Mouse (Mus musculus) myocyte (in vitro differentiated cells): ENCODE results near the gene Edil3. TPM values are rescaled to one million over a fixed set of nuclear protein-coding genes. Genes with fewer than 3 reads are reported as not detected.

Experiments
- H3K27me3 ChIP-seq: one replicate; pipeline ENCODE4 v1.6.1; 2011; ENCODE audit not compliant: control insufficient read depth, insufficient read depth, insufficient read length
- H3K36me3 ChIP-seq: one replicate; pipeline ENCODE4 v1.6.1; 2011; ENCODE audit not compliant: control insufficient read depth, insufficient read depth
- H3K4me2 ChIP-seq: one replicate; pipeline ENCODE4 v1.6.1; 2011; ENCODE audit warnings: low read depth, control low read depth
- H3K4me3 ChIP-seq: one replicate; pipeline ENCODE4 v1.5.1; 2011; ENCODE audit warnings: mild to moderate bottlenecking, control low read depth, moderate library complexity
- H3K79me2 ChIP-seq: one replicate; pipeline ENCODE4 v1.6.1; 2011; ENCODE audit not compliant: control insufficient read depth, insufficient read depth
- H3ac ChIP-seq: one replicate; pipeline ENCODE4 v1.6.1; 2011; ENCODE audit not compliant: control insufficient read depth, insufficient read length
- CEBPB ChIP-seq: IDR thresholded peaks from 2 replicates; pipeline ENCODE4 v1.6.1; 2011; ENCODE audit warnings: mild to moderate bottlenecking, moderate library complexity; ENCODE audit not compliant: poor library complexity, insufficient read depth, severe bottlenecking
- E2F4 ChIP-seq: IDR thresholded peaks from one replicate; pipeline ENCODE4 v1.6.1; 2011; ENCODE audit warnings: mild to moderate bottlenecking, control low read depth, moderate library complexity; ENCODE audit not compliant: insufficient read depth
- MAX ChIP-seq: IDR thresholded peaks from one replicate; pipeline ENCODE4 v1.6.1; 2011; ENCODE audit warnings: low read depth, mild to moderate bottlenecking, control low read depth
- MYOD1 ChIP-seq, 3 experiments: IDR thresholded peaks; one replicate each; pipeline ENCODE4 v1.6.1; 2011; ENCODE audit warnings: control low read depth in 2 of 3, low read depth in 2 of 3, mild to moderate bottlenecking in 2 of 3, moderate library complexity in 1 of 3; ENCODE audit not compliant: insufficient read length in 2 of 3, control insufficient read depth in 1 of 3
- MYOG ChIP-seq, 3 experiments: IDR thresholded peaks; one replicate each; pipeline ENCODE4 v1.6.1; 2011; ENCODE audit warnings: control low read depth in 2 of 3, low read depth in 2 of 3, mild to moderate bottlenecking in 2 of 3; ENCODE audit not compliant: insufficient read length in 2 of 3, control insufficient read depth in 1 of 3, insufficient read depth in 1 of 3
- POLR2A ChIP-seq: IDR thresholded peaks from one replicate; pipeline ENCODE4 v1.6.1; 2011; ENCODE audit warnings: low read depth, mild to moderate bottlenecking, control low read depth, moderate library complexity; ENCODE audit not compliant: insufficient read length
- POLR2AphosphoS2 ChIP-seq: IDR thresholded peaks from one replicate; pipeline ENCODE4 v1.6.1; 2011; ENCODE audit warnings: low read depth, control low read depth; ENCODE audit not compliant: insufficient read length
- REST ChIP-seq: IDR thresholded peaks from one replicate; pipeline ENCODE4 v1.6.1; 2011; ENCODE audit warnings: mild to moderate bottlenecking, control low read depth, moderate library complexity; ENCODE audit not compliant: insufficient read depth, insufficient read length
- SRF ChIP-seq: IDR thresholded peaks from one replicate; pipeline ENCODE4 v1.6.1; 2011; ENCODE audit warnings: low read depth; ENCODE audit not compliant: control insufficient read depth, insufficient read length
- TCF12 ChIP-seq: IDR thresholded peaks from one replicate; pipeline ENCODE4 v1.6.1; 2011; ENCODE audit warnings: mild to moderate bottlenecking, control low read depth; ENCODE audit not compliant: poor library complexity, insufficient read depth, severe bottlenecking
- TCF3 ChIP-seq: IDR thresholded peaks from one replicate; pipeline ENCODE4 v1.6.1; 2011; ENCODE audit warnings: low read depth, control low read depth; ENCODE audit not compliant: insufficient read length
- USF1 ChIP-seq: IDR thresholded peaks from one replicate; pipeline ENCODE4 v1.6.1; 2011; ENCODE audit warnings: low read depth, mild to moderate bottlenecking, control low read depth, moderate library complexity
- polyA plus RNA-seq: library from polyadenylated mRNA; unstranded; fragments of >200 nt; fragmentation: generic; extraction: Trizol; gene quantifications from one replicate; pipeline ENCODE4 v1.2.1, GENCODE M21; 2012; ENCODE audit warnings: missing spikeins

The Edil3 gene
- 7.4 TPM for polyA plus RNA-seq

DNA sequence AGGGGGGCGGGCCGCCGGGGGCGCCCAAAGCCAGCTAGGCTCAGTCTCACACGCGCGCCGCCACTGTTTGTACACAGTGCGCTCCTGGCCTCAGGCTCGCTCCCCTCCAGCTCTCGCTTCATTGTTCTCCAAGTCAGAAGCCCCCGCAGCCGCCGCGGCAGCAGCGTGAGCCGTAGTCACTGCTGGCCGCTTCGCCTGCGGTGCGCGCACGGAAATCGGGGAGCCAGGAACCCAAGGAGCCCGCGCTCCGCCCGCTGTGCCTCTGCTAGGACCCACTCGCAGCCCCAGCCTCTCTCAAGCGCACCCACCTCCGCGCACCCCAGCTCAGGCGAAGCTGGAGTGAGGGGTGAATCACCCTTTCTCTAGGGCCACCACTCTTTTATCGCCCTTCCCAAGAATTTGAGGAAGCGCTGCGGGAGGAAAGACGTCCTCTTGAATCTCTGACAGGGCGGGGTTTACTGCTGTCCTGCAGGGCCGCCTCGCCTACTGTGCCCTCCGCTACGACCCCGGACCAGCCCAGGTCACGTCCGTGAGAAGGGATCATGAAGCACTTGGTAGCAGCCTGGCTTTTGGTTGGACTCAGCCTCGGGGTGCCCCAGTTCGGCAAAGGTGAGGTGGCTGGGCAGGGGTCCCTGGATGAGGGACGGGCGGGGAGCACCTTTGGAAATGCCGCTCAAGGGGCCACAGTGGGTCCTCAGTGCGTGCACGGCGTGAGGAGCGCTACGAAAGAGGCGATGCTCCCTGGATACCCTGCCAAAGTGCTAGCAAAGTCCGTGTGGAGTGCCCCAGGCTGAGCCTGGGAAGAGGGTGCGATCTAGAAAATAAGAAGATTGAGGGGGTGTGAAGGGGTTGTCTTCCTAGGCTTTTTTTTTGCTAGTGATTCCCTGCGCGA lies at the start of gene Edil3:
Gene Edil3 (plus strand): TSS at position 33 of the 892 bp plus-strand sequence.
- TF ChIP-seq POLR2AphosphoS2 (peak; percentile 47), SRF (no peak), USF1 (no peak), TCF12 (no peak), MAX (no peak), POLR2A (peak; percentile 62), TCF3 (no peak), E2F4 (no peak), REST (no peak), CEBPB (no peak), MYOD1 (IDR thresholded peaks at IDR 0.05; ENCODE audit: control insufficient read depth in 1 of 3, insufficient read length in 2 of 3, low read depth in 2 of 3) (no peak), MYOG (IDR thresholded peaks at IDR 0.05; ENCODE audit: control insufficient read depth in 1 of 3, insufficient read depth in 1 of 3, insufficient read length in 2 of 3, low read depth in 2 of 3) (no peak)
- H3K27me3 ChIP-seq: no peaks in the 10 kb centered on the region
- peaks cover 32% of the 10 kb centered on the region for H3K79me2 ChIP-seq
- H3K36me3 ChIP-seq: no peaks in the 10 kb centered on the region
- H3K4me3 ChIP-seq: peak within 1 kb of the TSS; percentile 82
- H3K4me2 ChIP-seq: peak within 1 kb of the TSS; percentile 92
- H3ac ChIP-seq: peak within 1 kb of the TSS; percentile 79

DNA sequence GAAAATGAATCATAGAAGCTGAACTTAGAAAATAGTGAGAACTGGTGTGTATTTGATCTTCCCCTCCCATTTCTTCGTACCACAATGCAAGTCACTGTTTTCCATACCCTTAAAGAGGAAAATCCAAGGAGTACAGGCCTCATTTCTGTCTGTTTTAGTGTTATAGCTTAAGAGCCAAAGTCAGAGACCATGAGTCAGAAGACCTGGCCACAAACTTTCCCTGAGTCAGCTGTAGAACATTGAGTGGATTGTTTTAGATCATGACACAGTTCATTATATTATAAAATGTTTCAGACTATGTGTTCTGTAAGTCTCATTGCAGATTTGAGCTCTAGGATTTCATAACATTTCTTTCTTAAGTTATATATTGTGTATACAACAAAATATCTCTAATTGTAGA lies 22.1 kb upstream of the Edil3 start:
- H3K79me2 ChIP-seq: no peaks in the 10 kb centered on the region
- TF ChIP-seq CEBPB (no peak), POLR2AphosphoS2 (no peak), REST (no peak), USF1 (no peak), TCF12 (no peak), E2F4 (no peak), SRF (no peak), MYOD1 (IDR thresholded peaks at IDR 0.05; ENCODE audit: control insufficient read depth in 1 of 3, insufficient read length in 2 of 3, low read depth in 2 of 3) (no peak), TCF3 (no peak), MYOG (IDR thresholded peaks at IDR 0.05; ENCODE audit: control insufficient read depth in 1 of 3, insufficient read depth in 1 of 3, insufficient read length in 2 of 3, low read depth in 2 of 3) (no peak), MAX (no peak), POLR2A (no peak)
- no peak overlapping the region for H3ac ChIP-seq
- H3K27me3 ChIP-seq: no peaks in the 10 kb centered on the region
- no peak overlapping the region for H3K4me3 ChIP-seq
- peak overlapping the region; percentile 19 for H3K4me2 ChIP-seq
- H3K36me3 ChIP-seq: no peaks in the 10 kb centered on the region

GRCm38 (mm10) chr13:88801006-88801405 lies 20.3 kb upstream of the Edil3 start:
- Histone ChIP-seq H3K4me3 (no peak overlapping the region), H3K4me2 (no peak overlapping the region), H3ac (no peak overlapping the region), H3K79me2 (no peaks in the 10 kb centered on the region), H3K27me3 (no peaks in the 10 kb centered on the region), H3K36me3 (no peaks in the 10 kb centered on the region)
- TF ChIP-seq TCF12 (no peak), REST (no peak), MYOD1 (IDR thresholded peaks at IDR 0.05; ENCODE audit: control insufficient read depth in 1 of 3, insufficient read length in 2 of 3, low read depth in 2 of 3) (no peak), MAX (no peak), POLR2A (no peak), USF1 (no peak), E2F4 (no peak)

- H3K36me3 ChIP-seq: no peaks in the 10 kb centered on the region
- no peak overlapping the region for H3ac ChIP-seq
- H3K4me3 ChIP-seq: no peak overlapping the region
- no peak for TF ChIP-seq SRF
- no peak for TF ChIP-seq TCF12
- no peak for TF ChIP-seq POLR2AphosphoS2
- no peak for TF ChIP-seq POLR2A
- TF ChIP-seq TCF3: no peak
- no peak for TF ChIP-seq E2F4
- TF ChIP-seq REST: no peak
- no peak for TF ChIP-seq MYOG (IDR thresholded peaks at IDR 0.05; ENCODE audit: control insufficient read depth in 1 of 3, insufficient read depth in 1 of 3, insufficient read length in 2 of 3, low read depth in 2 of 3)
- TF ChIP-seq MAX: no peak
- TF ChIP-seq MYOD1 (IDR thresholded peaks at IDR 0.05; ENCODE audit: control insufficient read depth in 1 of 3, insufficient read length in 2 of 3, low read depth in 2 of 3): no peak
- no peaks in the 10 kb centered on the region for H3K79me2 ChIP-seq
- no peaks in the 10 kb centered on the region for H3K27me3 ChIP-seq
- peak overlapping the region; percentile 52 for H3K4me2 ChIP-seq
Measured at GRCm38 (mm10) chr13:88805838-88806237, 15.4 kb upstream of the Edil3 start.
